7 mouse cellular contexts compared by ENCODE assay signal in genomic region chrX:20804301-20804700, GRCm38 (mm10). TPM values are rescaled to one million over a fixed set of nuclear protein-coding genes. Genes with fewer than 3 reads are reported as not detected.
DNase-seq lines count a peak whose midpoint lies in the region; ATAC-seq and TF ChIP-seq lines count a peak whose summit lies in the region.
"Not testable (repeated sequence)": the region's sequence is repeated elsewhere in the genome, so short reads cannot be mapped to it uniquely, and the experiment has no call there.

No protein-coding gene starts in this region.

- WGBS in intestine, postnatal 0 days: 43% methylated on average over 1 of the region's 1 CpGs
- 42% methylated on average over 1 of the region's 1 CpGs for WGBS in limb, embryonic 14.5 days

- H3K9me3 ChIP-seq in intestine, postnatal 0 days (ENCODE audit: control insufficient read depth); limb, embryonic 14.5 days (ENCODE audit: control insufficient read depth, low read length): not testable (repeated sequence)

- H3K4me1 ChIP-seq in intestine, postnatal 0 days (replicated peaks; ENCODE audit: control insufficient read depth, insufficient read depth, low read length); limb, embryonic 14.5 days (ENCODE audit: control insufficient read depth, insufficient read depth, low read length): not testable (repeated sequence)

- not testable (repeated sequence) for TF ChIP-seq POLR2A in limb, embryonic 14.5 days (IDR thresholded peaks at IDR 0.05; ENCODE audit: borderline replicate concordance, extremely low read depth, insufficient read depth, insufficient read length)

- H3K4me3 ChIP-seq in gastrocnemius, adult 2 months; intestine, postnatal 0 days (ENCODE audit: low read depth, low read length); limb, embryonic 14.5 days (replicated peaks; ENCODE audit: low read length): not testable (repeated sequence)

- H3K9ac ChIP-seq in intestine, postnatal 0 days (ENCODE audit: low read depth, low read length); limb, embryonic 14.5 days (ENCODE audit: low read depth, low read length, severe bottlenecking): not testable (repeated sequence)

- peak; percentile 56 for DNase-seq in CD4-positive, CD25-positive, alpha-beta regulatory T cell, adult 2 months (ENCODE audit: low read depth, low spot score)
- DNase-seq in T-cell, adult 2 months (ENCODE audit: low spot score): peak; percentile 10
- DNase-seq in gastrocnemius, adult 2 months: not testable (repeated sequence)
- DNase-seq in limb, embryonic 14.5 days (ENCODE audit: low spot score): peak; percentile 12
- peak; percentile 26 for DNase-seq in thymus, postnatal 0 days (ENCODE audit: low spot score)

- not testable (repeated sequence) for H3K27ac ChIP-seq in gastrocnemius, adult 2 months; intestine, postnatal 0 days (ENCODE audit: low read depth, low read length); limb, embryonic 14.5 days (replicated peaks; ENCODE audit: low read depth, low read length)

- not testable (repeated sequence) for ATAC-seq in intestine, postnatal 0 days; limb, embryonic 14.5 days (ENCODE audit: low FRiP score, low read depth)
- ATAC-seq in megakaryocyte progenitor cell, adult 5-6 weeks (replicated peaks; ENCODE audit: poor library complexity): 0 out of 2 replicates have a peak, but pooled peaks have one; percentile 37

- intact Hi-C loops in gastrocnemius, adult 2 months (cut with DNase I): not testable (repeated sequence)

- not testable (repeated sequence) for H3K27me3 ChIP-seq in intestine, postnatal 0 days (replicated peaks; ENCODE audit: control insufficient read depth, insufficient read depth, low read length); limb, embryonic 14.5 days (ENCODE audit: control insufficient read depth, insufficient read depth, low read length)

- not testable (repeated sequence) for H3K4me2 ChIP-seq in intestine, postnatal 0 days (replicated peaks; ENCODE audit: low read depth); limb, embryonic 14.5 days (replicated peaks; ENCODE audit: low read depth, low read length, severe bottlenecking)

- peak; percentile 41; the same call in 1 of the 2 replicates for TF ChIP-seq CTCF in gastrocnemius, adult 2 months (IDR thresholded peaks at IDR 0.05)
- peak; percentile 34; the same call in 1 of the 2 replicates for TF ChIP-seq CTCF in intestine, postnatal 0 days (IDR thresholded peaks at IDR 0.05; ENCODE audit: low read depth)

- not testable (repeated sequence) for H3K36me3 ChIP-seq in intestine, postnatal 0 days (ENCODE audit: control insufficient read depth, insufficient read depth); limb, embryonic 14.5 days (ENCODE audit: control insufficient read depth, insufficient read depth, low read length)

RNA-seq across cellular contexts. Expression of gene Araf, which starts 6.7 kb away (rescaled TPM):
- 10 to 100 TPM; 87.8 to 98.0 TPM for total RNA-seq in gastrocnemius, adult 2 months (2021)
- 67.0 and 69.2 TPM in 2 replicates for polyA plus RNA-seq in intestine, postnatal 0 days (2015; fragmentation: Nextera tagmentation; extraction: Ambion mirVana)
- polyA plus RNA-seq in limb, embryonic 14.5 days (2012; rRNA removed): 196 and 236 TPM in 2 replicates
- 87.1 and 97.1 TPM in 2 replicates for polyA plus RNA-seq in limb, embryonic 14.5 days (2014; fragmentation: Nextera tagmentation; extraction: Ambion mirVana)
- total RNA-seq in megakaryocyte progenitor cell, adult 5-6 weeks (2015): 56.3 and 69.0 TPM in 2 replicates
- total RNA-seq in megakaryocyte progenitor cell, adult 5-6 weeks (2017): 32.8 and 43.1 TPM in 2 replicates
- 74.8 and 81.8 TPM in 2 replicates for polyA plus RNA-seq in thymus, postnatal 0 days (2015; fragmentation: Nextera tagmentation; extraction: Ambion mirVana)
